Mouse (Mus musculus) MEL (cell line): ENCODE measurements around the gene Thrsp. TPM values are rescaled to one million over a fixed set of nuclear protein-coding genes. Genes with fewer than 3 reads are reported as not detected.

Source experiments
- DNase-seq: peaks from one replicate; pipeline ENCODE4 v3.0.0; 2011; ENCODE audit warnings: low read depth, low spot score
- H3K27ac ChIP-seq: 2 replicates; pipeline ENCODE4 v1.5.1; 2012; ENCODE audit warnings: low read depth, mild to moderate bottlenecking, control low read depth, low read length, moderate library complexity; ENCODE audit not compliant: control insufficient read depth
- H3K27me3 ChIP-seq, 2 experiments: fragments of 150-350 bp in 1 of 2; sonication (generic) in 1 of 2; 2 replicates each; pipeline ENCODE4 v1.6.1; 2012; ENCODE audit warnings: low read length in 2 of 2, mild to moderate bottlenecking in 2 of 2, improper control_type of control experiment in 1 of 2, moderate library complexity in 1 of 2; ENCODE audit not compliant: insufficient read depth in 2 of 2, control insufficient read depth in 1 of 2
- H3K36me3 ChIP-seq, 2 experiments: 2 replicates each; pipeline ENCODE4 v1.6.1; 2012 to 2014; ENCODE audit warnings: low read length in 2 of 2, improper control_type of control experiment in 1 of 2, inconsistent platforms in 1 of 2, mild to moderate bottlenecking in 1 of 2; ENCODE audit not compliant: insufficient read depth in 2 of 2, control insufficient read depth in 1 of 2
- H3K4me1 ChIP-seq, 2 experiments: fragments of 150-350 bp in 1 of 2; sonication (generic) in 1 of 2; 2 replicates each; pipeline ENCODE4 v1.6.1; 2012; ENCODE audit warnings: low read length in 2 of 2, improper control_type of control experiment in 1 of 2, mild to moderate bottlenecking in 1 of 2; ENCODE audit not compliant: insufficient read depth in 2 of 2, control insufficient read depth in 1 of 2
- H3K4me3 ChIP-seq, 2 experiments: fragments of 150-350 bp in 1 of 2; sonication (generic) in 1 of 2; 2 replicates each; pipeline ENCODE4 v1.5.1; 2012; ENCODE audit warnings: low read depth in 2 of 2, low read length in 2 of 2, mild to moderate bottlenecking in 2 of 2, moderate library complexity in 2 of 2, control low read depth in 1 of 2, improper control_type of control experiment in 1 of 2; ENCODE audit not compliant: control insufficient read depth in 1 of 2, insufficient read depth in 1 of 2
- H3K79me2 ChIP-seq: 2 replicates; pipeline ENCODE4 v1.6.1; 2012; ENCODE audit warnings: mild to moderate bottlenecking, low read length, moderate library complexity; ENCODE audit not compliant: control insufficient read depth, poor library complexity, insufficient read depth
- H3K9ac ChIP-seq: 2 replicates; pipeline ENCODE4 v1.6.1; 2012; ENCODE audit warnings: low read depth, mild to moderate bottlenecking, control low read depth, low read length, moderate library complexity; ENCODE audit not compliant: control insufficient read depth, poor library complexity, severe bottlenecking
- H3K9me3 ChIP-seq: fragments of 150-350 bp; sonication (generic); replicated peaks from 2 replicates; pipeline ENCODE4 v1.6.1; 2012; ENCODE audit warnings: mild to moderate bottlenecking, low read length, improper control_type of control experiment, moderate library complexity; ENCODE audit not compliant: insufficient read depth
- BHLHE40 ChIP-seq: IDR thresholded peaks from 2 replicates; pipeline ENCODE4 v1.6.1; 2012; ENCODE audit warnings: low read depth, mild to moderate bottlenecking, inconsistent platforms, low read length, improper control_type of control experiment, borderline replicate concordance
- CHD1 ChIP-seq: IDR thresholded peaks from 2 replicates; pipeline ENCODE4 v1.6.1; 2012; ENCODE audit warnings: low read depth, mild to moderate bottlenecking, inconsistent platforms, low read length, improper control_type of control experiment
- GATA1 ChIP-seq: IDR thresholded peaks from 2 replicates; pipeline ENCODE4 v1.6.1; 2011; ENCODE audit warnings: low read depth, low read length, improper control_type of control experiment
- KAT2A ChIP-seq: conservative IDR thresholded peaks from 2 replicates; pipeline ENCODE4 v1.6.1; 2012; ENCODE audit warnings: low read depth, low read length, improper control_type of control experiment, inconsistent platforms
- MAFK ChIP-seq: IDR thresholded peaks from 2 replicates; pipeline ENCODE4 v1.6.1; 2011; ENCODE audit warnings: low read depth, mild to moderate bottlenecking, low read length, improper control_type of control experiment, borderline replicate concordance
- MAX ChIP-seq: IDR thresholded peaks from 2 replicates; pipeline ENCODE4 v1.6.1; 2011; ENCODE audit warnings: low read length, improper control_type of control experiment
- MEF2A ChIP-seq: IDR thresholded peaks from 2 replicates; pipeline ENCODE4 v1.6.1; 2014; ENCODE audit warnings: low read depth, mild to moderate bottlenecking, inconsistent platforms, low read length, improper control_type of control experiment; ENCODE audit not compliant: poor library complexity, insufficient replicate concordance, severe bottlenecking; ENCODE audit errors: extremely low read depth
- MXI1 ChIP-seq: IDR thresholded peaks from 2 replicates; pipeline ENCODE4 v1.6.1; 2011; ENCODE audit warnings: mild to moderate bottlenecking, low read depth, low read length, improper control_type of control experiment
- NRF1 ChIP-seq: IDR thresholded peaks from 2 replicates; pipeline ENCODE4 v1.6.1; 2014; ENCODE audit warnings: low read depth, mild to moderate bottlenecking, inconsistent platforms, low read length, improper control_type of control experiment, moderate library complexity; ENCODE audit not compliant: poor library complexity, insufficient read depth, severe bottlenecking
- POLR2A ChIP-seq, 2 experiments: IDR thresholded peaks; 2 replicates each; pipeline ENCODE4 v1.6.1; 2011 to 2012; ENCODE audit warnings: low read length in 2 of 2, mild to moderate bottlenecking in 2 of 2, control low read depth in 1 of 2, improper control_type of control experiment in 1 of 2, low read depth in 1 of 2, moderate library complexity in 1 of 2; ENCODE audit not compliant: control insufficient read depth in 1 of 2, insufficient read depth in 1 of 2, poor library complexity in 1 of 2
- POLR2AphosphoS2 ChIP-seq: IDR thresholded peaks from 2 replicates; pipeline ENCODE4 v1.6.1; 2011; ENCODE audit warnings: low read length, improper control_type of control experiment
- POLR2AphosphoS5 ChIP-seq: IDR thresholded peaks from 2 replicates; pipeline ENCODE4 v1.6.1; 2012; ENCODE audit warnings: low read depth, borderline replicate concordance, mild to moderate bottlenecking, inconsistent platforms, low read length, moderate library complexity, mixed read lengths
- RCOR1 ChIP-seq: IDR thresholded peaks from 2 replicates; pipeline ENCODE4 v1.6.1; 2012; ENCODE audit warnings: low read depth, mild to moderate bottlenecking, inconsistent platforms, low read length, improper control_type of control experiment
- SIN3A ChIP-seq: IDR thresholded peaks from 2 replicates; pipeline ENCODE4 v1.6.1; 2012; ENCODE audit warnings: low read length, improper control_type of control experiment, inconsistent platforms
- SMC3 ChIP-seq: IDR thresholded peaks from 2 replicates; pipeline ENCODE4 v1.6.1; 2011; ENCODE audit warnings: low read depth, low read length, improper control_type of control experiment
- TAL1 ChIP-seq: IDR thresholded peaks from 2 replicates; pipeline ENCODE4 v1.6.1; 2012; ENCODE audit warnings: mild to moderate bottlenecking, inconsistent platforms, low read length, moderate library complexity, mixed read lengths
- TBP ChIP-seq: IDR thresholded peaks from 2 replicates; pipeline ENCODE4 v1.8.0; 2011; ENCODE audit warnings: low read depth, low read length, improper control_type of control experiment
- UBTF ChIP-seq: IDR thresholded peaks from 2 replicates; pipeline ENCODE4 v1.6.1; 2012; ENCODE audit warnings: low read depth, mild to moderate bottlenecking, inconsistent platforms, low read length, improper control_type of control experiment, moderate library complexity, borderline replicate concordance; ENCODE audit not compliant: insufficient read depth
- polyA plus RNA-seq, 2 experiments: library from polyadenylated mRNA; stranded (reverse) in 1 of 2; unstranded in 1 of 2; fragments of >175 nt in 1 of 2; fragments of >200 nt in 1 of 2; gene quantifications; 2 replicates each; pipeline versions ENCODE4 v1.2.1 to v1.2.4; 2012; ENCODE audit warnings: low replicate concordance in 2 of 2, low read depth in 1 of 2; ENCODE audit not compliant: insufficient read length in 2 of 2, insufficient read depth in 1 of 2, missing spikeins in 1 of 2
- total RNA-seq: library from RNA; depleted of rRNA; stranded (reverse); fragments of 300-350 nt; gene quantifications from 2 replicates; pipeline ENCODE4 v1.2.3, GENCODE M21; 2012; rRNA removed

The Thrsp gene
- total RNA-seq (not detected in 2 replicates), polyA plus RNA-seq (under 1 TPM in 1 of 2 experiments, not detected in 1; 0.06 TPM)

- no peaks in the 10 kb centered on the region for H3K9me3 ChIP-seq
- TF ChIP-seq MEF2A = no peak
- TF ChIP-seq SIN3A = no peak
- TF ChIP-seq GATA1 = no peak
- no peak for TF ChIP-seq BHLHE40
- no peak for TF ChIP-seq POLR2A (IDR thresholded peaks at IDR 0.05; ENCODE audit: control insufficient read depth in 1 of 2, insufficient read depth in 1 of 2, low read depth in 1 of 2, low read length in 2 of 2, poor library complexity in 1 of 2)
- no peak for TF ChIP-seq MAFK
- TF ChIP-seq TBP = no peak
- TF ChIP-seq TAL1 = no peak
- no peak for TF ChIP-seq POLR2AphosphoS2
- no peak for TF ChIP-seq MXI1
- no peak for TF ChIP-seq UBTF
- no peaks in the 10 kb centered on the region for H3K79me2 ChIP-seq
- no peak within 1 kb of the TSS for H3K9ac ChIP-seq
- no peaks in the 10 kb centered on the region for H3K27me3 ChIP-seq
- H3K36me3 ChIP-seq = no peaks in the 10 kb centered on the region; a peak in 1 of 4 replicates
- H3K4me3 ChIP-seq = no peak within 1 kb of the TSS
- DNase-seq = no peak
- no peak within 1 kb of the TSS for H3K27ac ChIP-seq
- H3K4me1 ChIP-seq = peaks cover 0 to 5% of the 10 kb centered on the region in 2 experiments; a peak in 1 of 4 replicates
Observed at GRCm38 (mm10) chr7:97416906-97417777, at the start of gene Thrsp. Gene Thrsp, minus strand, starts transcription at chr7:97417730.

GRCm38 (mm10) chr7:97455577-97455976 is 38.0 kb upstream of the Thrsp start:
- Histone ChIP-seq H3K36me3 (peaks cover 0 to 2% of the 10 kb centered on the region in 2 experiments; a peak in 2 of 4 replicates), H3K4me1 (peaks cover 3 to 6% of the 10 kb centered on the region in 2 experiments; a peak in 3 of 4 replicates), H3K79me2 (no peaks in the 10 kb centered on the region), H3K27me3 (no peaks in the 10 kb centered on the region), H3K9me3 (no peaks in the 10 kb centered on the region), H3K9ac (no peak overlapping the region), H3K4me3 (no peak overlapping the region), H3K27ac (no peak overlapping the region)
- no peak for DNase-seq
- TF ChIP-seq MAX (no peak), CHD1 (no peak), NRF1 (no peak), SIN3A (no peak), POLR2AphosphoS5 (no peak), SMC3 (no peak), RCOR1 (no peak), POLR2A (IDR thresholded peaks at IDR 0.05; ENCODE audit: control insufficient read depth in 1 of 2, insufficient read depth in 1 of 2, low read depth in 1 of 2, low read length in 2 of 2, poor library complexity in 1 of 2) (no peak), MXI1 (no peak), KAT2A (no peak)
